Mouse (Mus musculus) spleen, postnatal 0 days (tissue): ENCODE measurements around the gene Trpc7. TPM values are rescaled to one million over a fixed set of nuclear protein-coding genes. Genes with fewer than 3 reads are reported as not detected.

Experiments used
- polyA plus RNA-seq: library from polyadenylated mRNA; unstranded; fragments of >200 nt; fragmentation: Nextera tagmentation; extraction: Ambion mirVana; gene quantifications from 2 replicates; pipeline ENCODE4 v1.2.1, GENCODE M21; 2015

Trpc7 gene
- polyA plus RNA-seq: not detected in 2 replicates

DNA sequence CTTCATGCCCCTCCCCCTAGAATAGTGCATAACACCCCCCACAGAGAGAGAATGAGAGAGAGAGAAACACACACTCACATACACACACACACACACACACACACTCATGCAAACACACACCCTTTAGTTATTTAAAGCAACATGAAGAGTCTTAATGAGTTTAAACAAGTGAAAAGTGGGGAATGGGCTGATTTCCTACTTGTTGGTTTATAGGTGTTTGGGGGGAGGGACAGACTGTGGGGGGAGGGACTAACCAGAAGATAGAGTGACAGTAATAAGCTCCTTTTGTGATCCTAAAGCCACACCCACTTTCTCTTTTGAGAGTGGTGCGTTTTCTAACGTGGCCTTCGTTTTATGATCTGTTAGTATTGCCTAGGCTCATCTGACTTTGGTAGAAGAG, at the start of gene Trpc7:
Gene Trpc7 (minus strand): TSS at position 101 of the 400 bp plus-strand sequence.

DNA sequence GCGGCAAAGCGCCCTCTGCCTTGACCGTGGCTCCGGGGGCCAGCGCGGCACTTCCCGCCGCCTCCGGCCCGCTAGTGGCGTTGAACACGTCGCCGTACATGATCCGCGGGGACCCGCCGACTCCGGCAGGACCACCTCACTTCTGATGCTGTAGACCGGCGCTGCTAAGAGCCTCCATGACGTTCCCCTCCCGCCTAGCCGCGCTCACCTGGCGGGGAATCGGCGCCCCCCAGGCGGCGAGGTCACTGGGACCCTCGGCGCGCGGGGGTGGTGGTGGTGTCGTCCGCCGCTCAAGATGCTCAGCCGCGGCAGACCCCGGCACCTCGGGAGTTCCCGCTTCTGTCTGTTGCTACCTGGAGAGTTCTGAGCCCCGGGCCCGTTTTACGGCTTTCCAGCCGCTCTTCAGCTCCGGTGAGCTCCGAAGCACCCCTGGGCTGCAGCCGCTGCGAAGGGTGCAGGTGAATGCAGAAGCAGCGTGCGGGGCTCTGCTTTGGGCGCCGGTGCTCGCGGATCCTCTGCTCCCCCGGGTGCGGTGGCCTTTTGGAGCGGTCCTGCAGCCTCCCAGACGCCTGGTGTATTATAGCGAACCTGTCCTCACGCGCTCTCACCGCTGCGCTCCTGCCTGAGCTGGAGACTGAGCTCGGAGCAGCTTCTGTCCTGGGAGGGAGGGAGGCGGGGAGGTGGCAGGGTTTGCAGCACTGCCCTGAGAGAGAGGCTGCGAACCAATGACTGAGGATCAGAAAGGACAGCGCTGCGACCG, 142.4 kb downstream of the Trpc7 start, which contains the start of gene Gm45623:
Gene Gm45623 (minus strand): TSS at position 636 of the 760 bp plus-strand sequence.

Other genes with a start within 250 kb of the Trpc7 start
- gene Smad5, start 193.0 kb downstream of the Trpc7 start, polyA plus RNA-seq: 8.7 and 10.5 TPM in 2 replicates
- gene Gm45623, start 142.2 kb downstream of the Trpc7 start, polyA plus RNA-seq: 0.08 TPM in 1 of 2 replicates, not detected in the other